Mouse (Mus musculus) liver, embryonic 14.5 days (tissue): ENCODE data around the gene Casp3. TPM values are rescaled to one million over a fixed set of nuclear protein-coding genes. Genes with fewer than 3 reads are reported as not detected.

Experiments used
- ATAC-seq: fragments of 200-750 bp; cut with Nextera tagmentation; 2 replicates; pipeline ENCODE4 v1.8.0; 2017; ENCODE audit warnings: moderate number of reproducible peaks, mild to moderate bottlenecking, moderate library complexity; ENCODE audit not compliant: insufficient read depth
- DNase-seq, 3 experiments: peaks; one replicate each; pipeline ENCODE4 v3.0.0-alpha.2; 2012 to 2013; ENCODE audit warnings: low read depth in 3 of 3, low spot score in 3 of 3
- H3K27ac ChIP-seq: fragments of 300-500 bp; sonication (generic); 2 replicates; pipeline ENCODE4 v1.5.1; 2014; ENCODE audit warnings: moderate library complexity, mild to moderate bottlenecking, control low read depth, inconsistent platforms
- H3K27me3 ChIP-seq: fragments of 300-500 bp; sonication (generic); 2 replicates; pipeline ENCODE4 v1.6.1; 2014; ENCODE audit warnings: mild to moderate bottlenecking, low read length, moderate library complexity; ENCODE audit not compliant: control insufficient read depth, insufficient read depth
- H3K36me3 ChIP-seq: fragments of 300-500 bp; sonication (generic); replicated peaks from 2 replicates; pipeline ENCODE4 v1.6.1; 2014; ENCODE audit warnings: low read depth; ENCODE audit not compliant: control insufficient read depth, insufficient read depth
- H3K4me1 ChIP-seq, 2 experiments: fragments of 200-500 bp in 1 of 2; fragments of 300-500 bp in 1 of 2; sonication (generic) in 1 of 2; replicated peaks; 2 replicates each; pipeline ENCODE4 v1.6.1; 2012 to 2014; ENCODE audit warnings: antibody characterized with exemption in 1 of 2, inconsistent platforms in 1 of 2, low read length in 1 of 2; ENCODE audit not compliant: control insufficient read depth in 2 of 2, insufficient read depth in 2 of 2
- H3K4me2 ChIP-seq: fragments of 300-500 bp; sonication (generic); 2 replicates; pipeline ENCODE4 v1.6.1; 2014; ENCODE audit warnings: low read depth, mild to moderate bottlenecking, control low read depth, moderate library complexity
- H3K4me3 ChIP-seq, 2 experiments: fragments of 200-500 bp in 1 of 2; fragments of 300-500 bp in 1 of 2; sonication (generic) in 1 of 2; 2 replicates each; pipeline ENCODE4 v1.5.1; 2012 to 2014; ENCODE audit warnings: low read depth in 2 of 2, low read length in 2 of 2, mild to moderate bottlenecking in 2 of 2, control low read depth in 1 of 2, inconsistent platforms in 1 of 2, moderate library complexity in 1 of 2; ENCODE audit not compliant: insufficient read depth in 1 of 2
- H3K9ac ChIP-seq: fragments of 300-500 bp; sonication (generic); replicated peaks from 2 replicates; pipeline ENCODE4 v1.6.1; 2014; ENCODE audit warnings: mild to moderate bottlenecking, control low read depth, moderate library complexity
- H3K9me3 ChIP-seq: fragments of 300-500 bp; sonication (generic); 2 replicates; pipeline ENCODE4 v1.6.1; 2016; ENCODE audit warnings: low read length, mixed read lengths; ENCODE audit not compliant: control insufficient read depth
- CTCF ChIP-seq: IDR thresholded peaks from 2 replicates; pipeline ENCODE4 v1.5.1; 2016; ENCODE audit warnings: antibody characterized with exemption, low read depth, control low read depth
- EP300 ChIP-seq: IDR thresholded peaks from 2 replicates; pipeline ENCODE4 v1.6.1; 2016; ENCODE audit warnings: antibody characterized with exemption, low read depth
- WGBS: fragments of 180-500 bp; shearing (Covaris S2); extraction: QIAGEN DNeasy Blood & Tissue Kit; methylation state at CpG from one replicate; pipeline ENCODE4 v1.1.7; 2014; ENCODE audit not compliant: insufficient replicate concordance; 5-methylcytosine and 5-hydroxymethylcytosine counted together
- polyA plus RNA-seq, 2 experiments: library from polyadenylated mRNA; depleted of rRNA in 1 of 2; stranded (reverse) in 1 of 2; unstranded in 1 of 2; fragments of >200 nt; fragmentation: Nextera tagmentation in 1 of 2; extraction: Ambion mirVana in 1 of 2; gene quantifications; 2 replicates each; pipeline versions ENCODE4 v1.2.1 to v1.2.3; 2012 to 2014

The Casp3 gene
- polyA plus RNA-seq, 2 experiments = 33.2 to 50.4 TPM

GRCm38 (mm10) chr8:46596530-46596929 is 20.6 kb upstream of the Casp3 start:
- Histone ChIP-seq H3K4me3 (no peak overlapping the region), H3K27ac (no peak overlapping the region), H3K9me3 (no peaks in the 10 kb centered on the region), H3K36me3 (peaks cover 4% of the 10 kb centered on the region), H3K9ac (no peak overlapping the region), H3K4me2 (no peak overlapping the region), H3K27me3 (no peaks in the 10 kb centered on the region), H3K4me1 (peaks cover 11 to 44% of the 10 kb centered on the region in 2 experiments)
- TF ChIP-seq EP300 (no peak), CTCF (no peak)
- DNase-seq = no peak
- ATAC-seq = no peak
- WGBS = 69% methylated on average over 2 of the region's 2 CpGs

DNA sequence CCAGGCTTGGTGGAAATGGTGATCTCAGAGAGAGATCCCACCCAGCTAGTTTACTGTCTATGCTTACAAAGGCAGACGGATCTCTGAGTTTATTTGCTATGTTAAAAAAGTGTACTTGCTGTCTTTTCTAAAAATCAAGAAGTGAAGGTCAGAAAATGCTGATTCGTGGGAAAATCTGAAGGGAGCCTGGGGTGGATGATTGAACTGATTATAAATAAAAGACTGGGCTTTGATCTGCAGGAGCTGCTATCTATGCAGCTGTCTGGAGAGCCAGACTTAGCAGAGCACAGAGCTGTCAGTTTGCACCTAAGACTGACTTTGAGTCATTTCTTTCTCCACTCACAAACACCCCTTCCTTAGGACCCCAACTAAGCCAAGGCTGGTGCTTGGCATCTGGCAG is 19.7 kb upstream of the Casp3 start:
- no peak overlapping the region for H3K4me2 ChIP-seq
- H3K27me3 ChIP-seq = no peaks in the 10 kb centered on the region
- DNase-seq = no peak
- no peak overlapping the region for H3K9ac ChIP-seq
- H3K9me3 ChIP-seq = no peaks in the 10 kb centered on the region
- 51% methylated on average over 2 of the region's 2 CpGs for WGBS
- peaks cover 4% of the 10 kb centered on the region for H3K36me3 ChIP-seq
- no peak for ATAC-seq
- H3K4me1 ChIP-seq = peaks cover 11 to 43% of the 10 kb centered on the region in 2 experiments
- H3K27ac ChIP-seq = no peak overlapping the region
- TF ChIP-seq EP300 (no peak), CTCF (no peak)
- H3K4me3 ChIP-seq = no peak overlapping the region

DNA sequence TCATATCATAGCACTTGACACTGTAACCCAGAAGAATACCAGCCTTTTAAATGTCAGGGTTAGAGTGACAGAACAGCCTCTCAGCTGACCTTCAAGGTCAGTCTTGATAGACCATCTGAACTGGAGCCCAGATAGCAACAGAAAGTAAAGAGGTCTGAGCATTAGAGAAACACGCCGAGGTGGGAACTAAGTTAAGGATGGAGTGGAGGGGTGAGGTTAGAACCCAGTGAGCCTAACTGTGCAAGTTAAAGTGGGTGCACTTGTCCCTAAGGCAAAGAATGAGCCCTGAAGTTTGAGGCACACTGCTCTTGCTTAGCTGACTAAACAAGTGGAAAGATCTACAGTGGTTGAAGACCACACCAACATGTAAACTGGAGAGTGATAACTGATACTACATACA is 19.0 kb upstream of the Casp3 start:
- WGBS = 80% methylated on average over 2 of the region's 2 CpGs
- Histone ChIP-seq H3K4me1 (peaks cover 11 to 43% of the 10 kb centered on the region in 2 experiments), H3K9ac (no peak overlapping the region), H3K4me2 (no peak overlapping the region), H3K4me3 (no peak overlapping the region), H3K9me3 (no peaks in the 10 kb centered on the region), H3K27ac (no peak overlapping the region), H3K36me3 (peaks cover 4% of the 10 kb centered on the region), H3K27me3 (no peaks in the 10 kb centered on the region)
- ATAC-seq = no peak
- no peak for DNase-seq
- no peak for TF ChIP-seq EP300
- TF ChIP-seq CTCF = no peak

DNA sequence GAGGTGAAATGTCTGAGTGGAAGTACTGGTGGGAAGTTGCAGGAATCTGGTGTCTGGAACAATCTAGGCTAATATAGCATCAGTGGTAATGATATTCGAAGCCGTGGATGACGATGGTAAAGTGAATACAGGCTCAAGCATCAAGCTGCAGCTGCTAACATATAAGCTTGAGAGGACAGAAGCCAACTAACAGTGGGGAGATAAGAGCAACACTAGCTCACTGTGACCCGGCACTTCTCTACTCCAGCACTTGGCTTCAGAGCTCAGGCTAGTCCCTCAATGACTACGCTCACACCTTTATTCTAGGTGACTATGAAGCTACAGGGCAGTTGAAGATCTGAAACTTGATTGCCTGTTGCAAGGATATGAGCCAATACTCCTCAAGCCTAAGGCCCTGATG is 18.3 kb upstream of the Casp3 start:
- Histone ChIP-seq H3K27me3 (no peaks in the 10 kb centered on the region), H3K4me2 (no peak overlapping the region), H3K4me1 (peaks cover 11 to 40% of the 10 kb centered on the region in 2 experiments), H3K27ac (peak overlapping the region; percentile 13; the same call in 1 of the 2 replicates), H3K36me3 (peaks cover 4% of the 10 kb centered on the region), H3K9ac (no peak overlapping the region), H3K9me3 (no peaks in the 10 kb centered on the region), H3K4me3 (no peak overlapping the region)
- no peak for DNase-seq
- no peak for TF ChIP-seq CTCF
- no peak for TF ChIP-seq EP300
- WGBS = 52% methylated on average over 5 of the region's 5 CpGs
- peak; percentile 56; the same call in 1 of the 2 replicates for ATAC-seq

GRCm38 (mm10) chr8:46599314-46599904 is 17.7 kb upstream of the Casp3 start:
- Histone ChIP-seq H3K36me3 (peaks cover 4% of the 10 kb centered on the region), H3K4me1 (peaks cover 11 to 37% of the 10 kb centered on the region in 2 experiments), H3K9ac (no peak overlapping the region), H3K27ac (peak overlapping the region; percentile 19), H3K4me3 (no peak overlapping the region), H3K9me3 (no peaks in the 10 kb centered on the region), H3K27me3 (no peaks in the 10 kb centered on the region), H3K4me2 (no peak overlapping the region; the same call in 1 of the 2 replicates)
- TF ChIP-seq CTCF (no peak), EP300 (peak; percentile 12; the same call in 1 of the 2 replicates)
- DNase-seq = no peak
- WGBS = 34% methylated on average over 7 of the region's 7 CpGs
- ATAC-seq = peak; percentile 54; the same call in 1 of the 2 replicates
